Mouse (Mus musculus): ENCODE results near the gene Gm20909.
"Not testable (repeated sequence)": the region's sequence is repeated elsewhere in the genome, so short reads cannot be mapped to it uniquely, and the experiment has no call there.

Gene Gm20909

GRCm38 (mm10) chrY:21164270-21164669 lies at the start of gene Gm20909:
Gene Gm20909 (plus strand): TSS chrY:21164570.
- not testable (repeated sequence) for ATAC-seq (ENCODE audit: low TSS enrichment)
